Mouse (Mus musculus): ENCODE data around the gene Gm15155.
"Not testable (repeated sequence)": the region's sequence is repeated elsewhere in the genome, so short reads cannot be mapped to it uniquely, and the experiment has no call there.

The Gm15155 gene

GRCm38 (mm10) chrX:155624341-155624841 is at the start of gene Gm15155:
Gene Gm15155, plus strand, starts transcription at chrX:155624741.
- DNase-seq (ENCODE audit: low spot score in 2 of 2): peak in 1 of 2 experiments; percentile 14

GRCm38 (mm10) chrX:155579791-155580190 is 44.8 kb upstream of the Gm15155 start:
- no peak for DNase-seq (ENCODE audit: low spot score in 2 of 2)

GRCm38 (mm10) chrX:155584586-155584985 is 40.0 kb upstream of the Gm15155 start:
- DNase-seq (ENCODE audit: low spot score in 2 of 2): no peak

GRCm38 (mm10) chrX:155591490-155591889 is 33.1 kb upstream of the Gm15155 start:
- peak in 1 of 2 experiments; percentile 11 for DNase-seq (ENCODE audit: low spot score in 2 of 2)

GRCm38 (mm10) chrX:155592467-155592866 is 32.1 kb upstream of the Gm15155 start:
- DNase-seq (ENCODE audit: low spot score in 2 of 2): no peak

DNA sequence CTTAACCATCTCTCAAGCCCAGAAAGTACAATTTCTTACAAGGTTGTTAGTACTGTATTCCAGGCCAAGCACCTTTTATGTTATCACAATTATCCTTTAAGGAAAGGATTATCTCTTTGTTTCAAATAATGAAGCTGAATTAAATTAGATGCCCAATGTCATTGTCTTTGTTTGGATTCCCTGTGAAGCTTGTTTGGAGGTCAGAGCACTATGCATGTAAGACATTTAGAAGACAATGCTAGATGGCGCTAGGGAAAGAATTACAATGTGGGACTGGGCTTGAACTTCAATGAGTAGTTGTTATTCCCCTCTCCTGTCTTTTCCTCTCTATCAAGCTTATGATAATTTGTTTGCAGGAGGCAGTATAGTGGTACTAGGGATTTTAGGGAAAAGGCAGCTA is 29.9 kb upstream of the Gm15155 start:
- no peak for DNase-seq (ENCODE audit: low spot score in 2 of 2)

DNA sequence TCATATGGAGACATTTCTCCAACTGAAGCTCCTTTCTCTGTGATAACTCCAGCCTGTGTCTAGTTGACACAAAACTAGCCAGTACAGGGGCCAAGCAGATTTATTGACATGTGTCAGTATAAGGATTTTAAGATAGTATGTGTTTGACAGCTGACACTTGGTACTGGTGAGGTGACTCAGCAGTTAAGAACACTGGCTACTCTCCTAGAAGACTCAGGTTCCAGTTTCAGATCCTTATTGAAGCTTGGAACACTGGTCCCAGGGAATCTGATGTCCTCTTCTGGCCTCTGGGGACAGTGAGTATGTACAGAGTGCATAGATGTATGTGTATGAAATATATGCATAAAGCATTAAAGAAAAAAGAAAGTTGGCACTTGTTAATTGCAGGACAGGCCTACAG is 28.2 kb upstream of the Gm15155 start:
- DNase-seq (ENCODE audit: low spot score in 2 of 2): no peak

DNA sequence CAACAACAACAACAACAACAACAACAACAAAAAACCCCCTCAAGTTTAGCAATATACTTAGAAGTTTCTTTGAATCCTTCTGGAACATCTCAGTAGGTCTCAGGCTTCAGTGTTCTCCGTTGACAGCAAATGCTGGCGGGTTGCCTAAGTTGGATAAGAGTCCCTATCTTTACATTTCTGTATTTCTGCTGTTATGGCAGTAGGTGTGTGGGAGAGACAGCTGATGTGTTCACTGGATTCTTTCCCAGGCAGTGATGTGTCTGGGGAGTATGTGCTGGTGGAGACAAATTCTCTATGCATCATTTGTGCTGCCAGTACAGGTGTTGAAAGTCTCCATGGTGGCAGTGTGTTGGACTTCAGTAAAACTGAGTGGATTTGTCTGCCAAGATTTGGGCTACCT is 23.3 kb upstream of the Gm15155 start:
- DNase-seq (ENCODE audit: low spot score in 2 of 2): no peak

- peak in 1 of 2 experiments; percentile 9 for DNase-seq (ENCODE audit: low spot score in 2 of 2)
Observed at GRCm38 (mm10) chrX:155622527-155622926, 2.0 kb upstream of the Gm15155 start.

GRCm38 (mm10) chrX:155622961-155623599 is 1.5 kb upstream of the Gm15155 start:
- DNase-seq (ENCODE audit: low spot score in 2 of 2): peak in 1 of 2 experiments; percentile 40

DNA sequence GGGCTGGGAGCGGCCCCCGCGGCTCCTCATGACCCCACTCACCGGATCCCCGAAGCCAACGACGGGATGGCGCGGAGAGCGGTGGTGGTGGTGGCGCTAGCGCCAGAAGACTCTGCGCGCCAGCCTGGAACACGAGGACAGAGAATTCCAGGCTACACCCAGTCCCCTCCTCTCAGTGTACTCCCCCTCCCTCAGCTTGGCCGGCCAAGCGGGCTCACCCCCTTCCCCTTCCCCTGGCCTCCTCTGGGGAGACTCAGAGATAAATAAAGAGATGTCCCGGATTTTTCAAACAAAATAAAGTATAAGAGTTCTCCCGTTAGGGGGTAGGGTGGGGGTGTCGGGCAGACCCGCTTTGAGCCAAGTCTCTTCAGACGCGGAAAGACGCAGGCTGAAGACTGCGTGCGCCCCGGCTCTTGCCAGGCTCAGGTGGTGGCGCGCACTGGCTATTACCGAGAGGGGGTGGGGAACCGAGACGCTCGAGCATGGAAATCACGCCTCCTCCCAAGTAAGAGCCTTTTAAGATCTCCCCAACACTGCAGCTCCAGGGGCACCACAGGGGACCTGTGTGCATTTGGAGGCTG is 750 bp upstream of the Gm15155 start, which contains the start of gene Ptchd1:
Gene Ptchd1 (minus strand): TSS at position 114 of the 581 bp plus-strand sequence.
- peak in 1 of 2 experiments; percentile 29 for DNase-seq (ENCODE audit: low spot score in 2 of 2)

- DNase-seq (ENCODE audit: low spot score in 2 of 2): no peak
Observed at GRCm38 (mm10) chrX:155624895-155625294, 354 bp downstream of the Gm15155 start.

GRCm38 (mm10) chrX:155625671-155626196 is 1.2 kb downstream of the Gm15155 start:
- no peak for DNase-seq (ENCODE audit: low spot score in 2 of 2)

GRCm38 (mm10) chrX:155643975-155644374 is 19.4 kb downstream of the Gm15155 start:
- peak in 1 of 2 experiments; percentile 16 for DNase-seq (ENCODE audit: low spot score in 2 of 2)

DNA sequence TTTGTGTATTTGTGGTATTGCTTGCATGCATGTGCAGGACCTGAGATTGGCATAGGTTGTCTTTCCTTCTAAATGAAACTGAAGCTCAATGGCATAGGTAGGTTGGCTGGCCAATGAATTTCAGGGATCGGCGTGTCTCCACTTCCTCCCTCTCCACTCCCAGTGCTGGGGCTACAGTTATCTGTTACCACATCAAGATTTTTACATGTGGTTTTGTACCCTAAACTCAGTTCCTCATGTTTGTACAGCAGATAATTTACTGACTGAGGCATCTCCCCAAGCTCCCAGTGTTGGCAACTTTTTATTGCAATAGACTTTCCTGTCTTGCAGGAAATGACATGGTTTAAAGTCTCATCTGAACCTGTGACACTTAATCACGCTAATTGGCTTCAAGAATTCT is 21.4 kb downstream of the Gm15155 start:
- DNase-seq (ENCODE audit: low spot score in 2 of 2): no peak

DNA sequence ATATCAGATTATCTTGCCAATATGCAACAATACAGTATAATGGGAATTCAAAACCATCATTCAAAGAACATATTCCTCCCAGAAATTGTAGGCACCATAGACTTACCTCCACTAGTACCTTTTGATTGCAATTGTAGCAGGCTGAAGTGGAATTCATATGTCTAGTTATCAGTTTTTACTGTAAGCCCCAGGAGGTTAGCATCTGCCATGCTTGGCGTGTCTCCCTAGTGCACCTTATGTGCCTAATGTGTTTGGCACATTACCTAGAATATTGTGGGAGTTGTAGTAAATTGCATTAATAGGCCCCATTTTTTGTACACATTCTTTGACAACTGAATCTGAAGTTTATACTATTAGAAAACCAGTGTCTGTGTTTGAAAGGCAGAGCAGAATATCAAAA is 33.4 kb downstream of the Gm15155 start:
- no peak for DNase-seq (ENCODE audit: low spot score in 2 of 2)

- DNase-seq (ENCODE audit: low spot score in 2 of 2): not testable (repeated sequence)
Observed at GRCm38 (mm10) chrX:155690440-155690839, 65.9 kb downstream of the Gm15155 start.

DNA sequence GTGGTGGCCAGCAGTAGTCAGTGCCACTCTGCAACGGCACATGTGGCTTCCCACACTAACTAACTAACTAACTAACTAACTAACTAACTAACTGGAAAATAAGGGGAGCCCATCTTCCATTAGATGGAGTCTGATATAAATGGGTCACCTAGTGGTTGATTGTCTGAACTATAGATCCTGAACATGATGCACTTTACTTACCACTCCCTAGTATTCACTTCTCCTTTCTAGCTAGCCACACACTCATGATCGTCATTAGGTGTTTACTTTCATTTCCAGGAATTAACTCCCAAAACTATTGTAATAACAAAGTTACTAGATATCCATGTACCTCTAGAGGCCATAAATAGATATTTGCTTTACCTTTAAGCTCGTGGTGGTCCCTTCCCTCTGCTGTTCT is 99.6 kb downstream of the Gm15155 start:
- DNase-seq (ENCODE audit: low spot score in 2 of 2): no peak

- no peak for DNase-seq (ENCODE audit: low spot score in 2 of 2)
Observed at GRCm38 (mm10) chrX:155728387-155728786, 103.8 kb downstream of the Gm15155 start.

DNA sequence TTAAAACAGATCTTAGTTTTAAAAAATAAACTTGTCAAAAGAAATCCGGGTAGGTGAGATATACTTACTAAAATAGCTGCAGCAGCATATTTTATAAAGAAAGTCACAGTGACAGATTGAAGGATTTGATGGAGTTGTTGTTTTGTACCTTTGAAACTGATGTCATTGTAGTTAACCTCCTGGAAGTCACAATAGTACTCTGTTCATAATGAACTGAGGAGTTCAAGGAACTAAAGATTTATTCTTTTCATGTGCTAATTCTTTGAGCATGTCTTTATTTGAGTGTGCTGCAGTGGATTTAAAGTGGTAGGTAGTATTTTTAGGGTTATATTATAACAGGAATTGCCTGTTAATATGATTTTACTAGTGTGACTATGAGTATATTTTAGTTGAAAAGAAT is 263.6 kb downstream of the Gm15155 start:
- DNase-seq (ENCODE audit: low spot score in 2 of 2): no peak

GRCm38 (mm10) chrX:155900040-155900439 is 275.5 kb downstream of the Gm15155 start:
- DNase-seq (ENCODE audit: low spot score in 2 of 2): no peak

DNA sequence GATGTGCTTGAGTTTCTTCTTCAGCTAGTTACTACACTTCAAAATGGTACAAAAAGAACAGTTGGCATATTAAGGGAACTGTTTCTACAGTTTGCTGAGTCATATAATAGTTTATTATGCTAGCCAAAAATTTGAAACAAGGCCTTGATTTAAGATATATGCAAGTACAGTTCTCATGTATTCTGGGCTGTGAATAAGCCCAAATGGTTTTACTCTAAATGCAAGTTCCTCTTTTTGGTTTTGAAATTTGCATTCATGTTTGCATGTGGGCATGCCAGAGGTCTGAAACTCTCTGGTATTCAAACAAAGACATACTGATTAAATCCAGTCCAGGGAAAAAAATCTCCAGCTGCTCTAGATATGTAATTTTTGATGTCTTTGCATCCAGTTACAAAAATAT is 277.2 kb downstream of the Gm15155 start:
- DNase-seq (ENCODE audit: low spot score in 2 of 2): no peak

- DNase-seq (ENCODE audit: low spot score in 2 of 2): no peak
Observed at GRCm38 (mm10) chrX:155903108-155903507, 278.6 kb downstream of the Gm15155 start.
